Mouse (Mus musculus) heart, adult 18-20 months (tissue): Measurements from ENCODE around the gene Frg2f1. TPM values are rescaled to one million over a fixed set of nuclear protein-coding genes. Genes with fewer than 3 reads are reported as not detected.

Experiments
- DNase-seq, 2 experiments: peaks; one replicate each; pipeline ENCODE4 v3.0.0; 2021 to 2022; ENCODE audit warnings: mixed read lengths in 1 of 2
- total RNA-seq, 2 experiments: library from RNA; stranded (reverse); gene quantifications; 2 replicates each; pipeline ENCODE4 v1.2.3; 2021

Frg2f1 gene
- total RNA-seq, 2 experiments from 2014 or later, result 6.5 to 7.8 TPM

- DNase-seq, result no peak
Measured at GRCm38 (mm10) chr4:119492933-119493327, 46.4 kb downstream of the Frg2f1 start.

- DNase-seq, result peak; percentile 59 to 67
Measured at GRCm38 (mm10) chr4:119492291-119492932, 46.9 kb downstream of the Frg2f1 start, which contains the start of gene Rimkla. Rimkla (minus strand) TSS chr4:119492628.

GRCm38 (mm10) chr4:119490806-119491205 lies 48.5 kb downstream of the Frg2f1 start:
- DNase-seq, result no peak

GRCm38 (mm10) chr4:119489666-119490065 lies 49.7 kb downstream of the Frg2f1 start:
- DNase-seq, result no peak

GRCm38 (mm10) chr4:119484882-119485281 lies 54.4 kb downstream of the Frg2f1 start:
- no peak for DNase-seq

GRCm38 (mm10) chr4:119483051-119483450 lies 56.3 kb downstream of the Frg2f1 start:
- DNase-seq, result peak; percentile 31 to 35

Other genes with a start within 250 kb of the Frg2f1 start
- 100 to 1,000 TPM; 684 to 750 TPM for gene Ybx1, start 244.9 kb downstream of the Frg2f1 start, total RNA-seq
- 10 to 100 TPM; 10.9 to 12.4 TPM for gene Ppih, start 219.0 kb downstream of the Frg2f1 start, total RNA-seq
- gene Ccdc30, start 124.0 kb downstream of the Frg2f1 start, total RNA-seq, result under 1 TPM in 1 of 2 experiments, not detected in 1; 0.59 TPM
- gene Ppcs, start 117.1 kb downstream of the Frg2f1 start, total RNA-seq, result 10 to 100 TPM; 11.4 to 12.6 TPM
- gene Zmynd12, start 116.7 kb downstream of the Frg2f1 start, total RNA-seq, result not detected
- 1 to 10 TPM in 1 of 2 experiments, under 1 TPM in 1; 0.57 to 1.3 TPM for gene Rimkla, start 46.9 kb downstream of the Frg2f1 start, total RNA-seq
- 10 to 100 TPM; 29.2 to 30.1 TPM for gene Foxj3, start 2.5 kb downstream of the Frg2f1 start, total RNA-seq
- gene Guca2a, start 98.2 kb upstream of the Frg2f1 start, total RNA-seq, result not detected
- gene Guca2b, start 119.4 kb upstream of the Frg2f1 start, total RNA-seq, result under 1 TPM; 0.51 to 0.65 TPM
- gene Hivep3, start 194.3 kb upstream of the Frg2f1 start, total RNA-seq, result 1 to 10 TPM; 5.3 to 6.8 TPM